Mouse (Mus musculus): Measurements from ENCODE around the gene Ankrd34c. TPM values are rescaled to one million over a fixed set of nuclear protein-coding genes. Genes with fewer than 3 reads are reported as not detected.
A peak's percentile ranks its signal among the peaks of the same experiment; 100 is the strongest.

Ankrd34c gene
- polyA plus RNA-seq, 1 experiment from 2014 or later = not detected

DNA sequence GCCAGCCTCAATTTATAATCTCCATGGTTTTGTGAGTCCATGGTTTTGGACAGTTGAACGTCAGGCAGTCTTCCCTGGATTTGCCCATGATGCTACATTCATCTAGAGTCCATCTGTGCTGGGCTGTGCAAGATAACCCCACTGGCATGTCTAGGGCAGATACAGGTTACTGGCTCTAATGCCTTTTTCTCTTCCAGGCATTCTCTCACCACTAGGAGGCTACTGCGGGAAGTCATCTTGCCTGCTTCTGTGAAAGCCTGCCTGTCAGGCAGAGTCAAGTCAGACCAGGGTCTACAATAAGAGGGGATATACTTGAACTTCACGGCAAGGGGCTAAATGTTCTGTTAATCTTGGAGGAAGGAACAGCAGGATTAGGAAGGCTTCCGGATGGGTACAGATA lies 31.4 kb downstream of the Ankrd34c start:
- Histone ChIP-seq H3K4me2 (no peak overlapping the region), H3K4me3 (replicated peaks) (no peak overlapping the region), H3K9ac (no peak overlapping the region), H3K4me1 (replicated peaks) (peaks cover 12% of the 10 kb centered on the region), H3K9me3 (replicated peaks) (no peaks in the 10 kb centered on the region), H3K27me3 (no peaks in the 10 kb centered on the region), H3K36me3 (no peaks in the 10 kb centered on the region), H3K27ac (no peak overlapping the region)
- 19% methylated on average over 4 of the region's 4 CpGs for WGBS (ENCODE audit: insufficient replicate concordance)
- ATAC-seq (ENCODE audit: low read depth) = no peak
- no peak for DNase-seq

DNA sequence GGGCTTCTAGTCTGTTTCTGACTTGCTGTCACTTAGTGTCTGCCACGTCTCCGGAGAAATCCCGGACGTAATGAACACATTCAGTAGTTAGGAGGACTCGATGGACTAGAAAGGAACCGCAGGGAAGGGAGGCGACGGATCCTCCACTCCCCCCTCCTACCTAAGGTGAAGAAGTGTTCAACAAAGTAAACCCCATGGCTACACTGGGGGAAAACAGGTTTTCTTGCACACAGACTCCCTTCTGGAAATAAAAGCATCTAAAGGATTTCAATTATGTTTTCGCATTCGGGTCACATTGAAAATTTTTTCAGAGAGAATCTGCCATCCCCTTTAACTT lies 33.1 kb downstream of the Ankrd34c start:
- Histone ChIP-seq H3K4me1 (replicated peaks) (peaks cover 15% of the 10 kb centered on the region), H3K4me3 (replicated peaks) (peak overlapping the region; percentile 68), H3K27ac (no peak overlapping the region), H3K27me3 (no peaks in the 10 kb centered on the region), H3K9me3 (replicated peaks) (no peaks in the 10 kb centered on the region), H3K4me2 (peak overlapping the region; percentile 91), H3K9ac (peak overlapping the region; percentile 82), H3K36me3 (peaks cover 6% of the 10 kb centered on the region)
- DNase-seq (no peak), ATAC-seq (ENCODE audit: low read depth) (peak; percentile 39)
- 6% methylated on average over 10 of the region's 10 CpGs for WGBS (ENCODE audit: insufficient replicate concordance)

DNA sequence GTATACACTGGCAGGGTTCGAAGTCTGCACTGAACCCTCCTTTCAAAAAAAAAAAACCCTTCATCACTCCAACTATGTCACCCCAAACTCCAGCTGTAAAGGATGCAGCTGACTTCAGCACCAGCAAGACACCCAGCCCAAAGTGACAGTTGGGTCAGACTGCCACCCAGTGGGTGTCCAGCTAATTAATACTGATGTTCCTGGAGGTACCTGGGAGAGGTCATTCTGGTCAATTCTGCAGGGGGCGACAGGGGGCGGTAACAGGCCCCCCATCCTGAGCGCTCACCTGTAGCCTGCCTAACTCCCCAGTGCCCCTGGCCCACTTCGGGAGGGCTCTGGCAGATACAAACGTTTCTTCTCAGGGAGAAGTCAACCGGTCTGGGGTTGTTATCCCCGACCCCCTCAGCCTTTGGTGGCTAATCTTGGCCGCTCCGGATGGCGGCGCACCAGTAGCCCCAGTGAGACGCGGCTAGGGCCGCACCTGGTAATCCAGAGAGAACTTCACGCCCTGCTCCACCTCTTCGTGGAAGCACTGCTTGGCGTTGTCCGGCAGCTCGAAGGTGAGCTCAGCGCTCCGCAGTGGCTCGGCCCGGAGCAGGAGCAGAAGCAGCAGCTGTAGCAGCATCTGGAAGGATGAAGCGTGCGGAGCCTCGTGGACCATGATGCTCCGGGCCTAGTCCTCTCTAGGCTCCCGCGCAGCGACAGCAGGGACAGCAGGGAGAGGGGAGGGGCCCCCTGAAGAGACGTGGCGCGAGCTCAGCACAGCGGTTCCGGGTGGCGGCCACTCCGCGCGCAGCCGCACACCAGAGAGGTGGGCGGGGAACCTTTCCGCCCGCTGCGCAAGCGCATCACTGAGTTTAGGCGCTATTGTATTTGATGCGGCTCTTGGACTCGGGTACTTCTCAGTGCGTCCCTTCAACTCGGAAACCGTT lies 33.7 kb downstream of the Ankrd34c start, which contains the start of gene Tmed3:
TSS of gene Tmed3 (minus strand) at position 804 of the 932 bp plus-strand sequence.
- H3K9ac ChIP-seq = peak within 1 kb of the TSS; percentile 82
- H3K36me3 ChIP-seq = peaks cover 11% of the 10 kb centered on the region
- H3K9me3 ChIP-seq (replicated peaks) = no peaks in the 10 kb centered on the region
- no peaks in the 10 kb centered on the region for H3K27me3 ChIP-seq
- peak; percentile 99 for ATAC-seq (ENCODE audit: low read depth)
- H3K27ac ChIP-seq = peak within 1 kb of the TSS; percentile 74
- H3K4me3 ChIP-seq (replicated peaks) = peak within 1 kb of the TSS; percentile 68
- H3K4me1 ChIP-seq (replicated peaks) = peaks cover 15% of the 10 kb centered on the region
- 1% methylated on average over 52 of the region's 52 CpGs for WGBS (ENCODE audit: insufficient replicate concordance)
- peak within 1 kb of the TSS; percentile 91 for H3K4me2 ChIP-seq
- peak; percentile 83 for DNase-seq

DNA sequence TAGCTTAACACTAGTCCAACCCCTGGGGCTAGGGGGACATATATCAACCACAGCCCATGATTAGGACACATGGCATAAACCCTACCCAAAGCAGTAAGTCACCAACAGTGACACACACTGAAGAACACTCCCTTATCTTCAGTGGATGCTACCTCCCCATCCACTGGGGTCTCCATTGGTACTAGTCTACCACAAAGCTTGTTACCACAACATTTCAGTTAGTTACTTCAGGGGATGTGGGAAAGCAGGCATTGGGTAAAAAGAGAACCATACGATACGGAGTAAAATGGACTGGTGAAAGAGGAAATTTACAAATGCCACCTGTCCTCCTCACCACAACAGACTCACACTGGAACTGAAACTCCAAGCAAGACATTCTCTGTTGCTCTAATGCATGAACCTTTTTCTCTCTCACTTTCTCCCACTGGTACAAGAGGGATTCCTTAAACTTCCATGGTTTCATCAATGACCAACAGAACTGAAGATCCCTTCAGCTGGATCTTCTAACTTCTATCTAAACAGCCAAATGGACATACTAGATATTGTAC lies 37.3 kb downstream of the Ankrd34c start:
- 78% methylated on average over 2 of the region's 2 CpGs for WGBS (ENCODE audit: insufficient replicate concordance)
- H3K4me1 ChIP-seq (replicated peaks) = peaks cover 15% of the 10 kb centered on the region
- 0 out of 2 replicates have a peak overlapping the region, but pooled peaks have one; percentile 13 for H3K27ac ChIP-seq
- H3K36me3 ChIP-seq = peaks cover 22% of the 10 kb centered on the region
- no peaks in the 10 kb centered on the region for H3K9me3 ChIP-seq (replicated peaks)
- H3K9ac ChIP-seq = no peak overlapping the region
- no peaks in the 10 kb centered on the region for H3K27me3 ChIP-seq
- H3K4me2 ChIP-seq = no peak overlapping the region
- ATAC-seq (ENCODE audit: low read depth) (no peak), DNase-seq (no peak)
- no peak overlapping the region for H3K4me3 ChIP-seq (replicated peaks)

DNA sequence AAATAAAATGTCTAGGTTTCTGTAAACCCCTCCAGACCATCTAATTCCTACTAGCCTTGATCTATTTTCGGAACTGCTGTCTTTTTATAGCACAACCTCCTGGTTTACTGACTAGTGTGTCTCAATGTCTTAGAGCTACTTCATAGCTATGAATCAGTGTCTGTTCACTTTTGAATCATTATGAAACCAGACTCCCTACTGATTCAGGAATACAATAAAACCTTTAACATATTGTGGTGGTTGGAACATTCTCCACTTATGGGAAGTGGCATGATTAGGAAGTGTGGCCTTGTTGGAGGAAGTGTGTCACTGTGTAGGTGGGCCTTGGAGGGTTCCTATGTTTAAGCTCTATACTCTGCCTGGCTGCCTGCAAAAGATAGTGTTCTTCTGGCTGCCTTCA lies 43.1 kb downstream of the Ankrd34c start:
- Histone ChIP-seq H3K4me2 (no peak overlapping the region), H3K4me1 (replicated peaks) (no peaks in the 10 kb centered on the region), H3K27me3 (no peaks in the 10 kb centered on the region), H3K4me3 (replicated peaks) (no peak overlapping the region), H3K9me3 (replicated peaks) (no peaks in the 10 kb centered on the region), H3K36me3 (peaks cover 16% of the 10 kb centered on the region), H3K9ac (no peak overlapping the region), H3K27ac (no peak overlapping the region)
- DNase-seq (no peak), ATAC-seq (ENCODE audit: low read depth) (no peak)
- WGBS (ENCODE audit: insufficient replicate concordance) = 50% methylated on average over 1 of the region's 1 CpGs

DNA sequence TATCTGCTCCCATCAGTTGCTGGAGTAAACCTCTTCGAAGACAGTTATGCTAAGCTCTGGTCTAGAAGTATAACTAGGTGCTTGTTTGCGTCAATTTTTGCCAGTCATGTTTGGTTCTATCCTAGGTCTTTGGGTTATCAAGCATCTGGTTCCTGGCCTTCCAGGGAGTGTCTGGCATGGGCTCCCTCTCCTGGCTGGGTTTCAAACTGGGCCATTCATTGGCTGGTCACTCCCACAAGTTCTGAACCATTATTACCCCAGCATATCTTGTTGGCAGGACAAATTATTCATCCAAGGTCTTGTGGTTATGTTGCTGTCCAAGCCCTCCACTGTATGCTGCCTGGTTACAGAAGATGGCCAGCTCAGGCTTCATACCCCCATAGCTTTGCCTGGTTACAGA lies 44.6 kb downstream of the Ankrd34c start:
- Histone ChIP-seq H3K4me1 (replicated peaks) (no peaks in the 10 kb centered on the region), H3K9me3 (replicated peaks) (no peaks in the 10 kb centered on the region), H3K27ac (no peak overlapping the region), H3K36me3 (peaks cover 2% of the 10 kb centered on the region; the same call in 1 of the 2 replicates), H3K4me2 (no peak overlapping the region), H3K4me3 (replicated peaks) (no peak overlapping the region), H3K9ac (no peak overlapping the region), H3K27me3 (no peaks in the 10 kb centered on the region)
- DNase-seq (no peak), ATAC-seq (ENCODE audit: low read depth) (no peak)
- 82% methylated on average over 2 of the region's 2 CpGs for WGBS (ENCODE audit: insufficient replicate concordance)

DNA sequence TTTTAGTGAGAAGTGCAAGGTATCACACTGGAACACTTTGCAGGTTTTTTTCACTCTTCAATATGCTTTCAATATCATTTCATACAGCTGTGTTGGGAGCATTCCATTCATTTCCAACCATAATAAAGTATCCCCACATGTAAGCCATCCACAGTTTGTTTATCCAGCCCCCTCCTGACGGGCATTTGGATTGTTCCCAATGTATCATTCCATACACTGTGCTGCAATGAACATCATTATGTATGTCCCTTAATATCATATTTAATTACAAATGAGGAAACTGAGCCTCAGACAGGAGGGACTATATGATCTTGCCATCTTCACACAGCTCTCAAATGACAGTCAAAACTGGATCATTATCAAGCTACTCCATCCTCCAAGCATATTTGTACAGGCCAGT lies 49.1 kb downstream of the Ankrd34c start:
- no peak for DNase-seq
- no peaks in the 10 kb centered on the region for H3K27me3 ChIP-seq
- H3K36me3 ChIP-seq = no peaks in the 10 kb centered on the region
- H3K27ac ChIP-seq = no peak overlapping the region
- 49% methylated on average over 1 of the region's 1 CpGs for WGBS (ENCODE audit: insufficient replicate concordance)
- H3K4me1 ChIP-seq (replicated peaks) = no peaks in the 10 kb centered on the region
- no peak overlapping the region for H3K9ac ChIP-seq
- H3K9me3 ChIP-seq (replicated peaks) = no peaks in the 10 kb centered on the region
- no peak for ATAC-seq (ENCODE audit: low read depth)
- no peak overlapping the region for H3K4me2 ChIP-seq
- no peak overlapping the region for H3K4me3 ChIP-seq (replicated peaks)

DNA sequence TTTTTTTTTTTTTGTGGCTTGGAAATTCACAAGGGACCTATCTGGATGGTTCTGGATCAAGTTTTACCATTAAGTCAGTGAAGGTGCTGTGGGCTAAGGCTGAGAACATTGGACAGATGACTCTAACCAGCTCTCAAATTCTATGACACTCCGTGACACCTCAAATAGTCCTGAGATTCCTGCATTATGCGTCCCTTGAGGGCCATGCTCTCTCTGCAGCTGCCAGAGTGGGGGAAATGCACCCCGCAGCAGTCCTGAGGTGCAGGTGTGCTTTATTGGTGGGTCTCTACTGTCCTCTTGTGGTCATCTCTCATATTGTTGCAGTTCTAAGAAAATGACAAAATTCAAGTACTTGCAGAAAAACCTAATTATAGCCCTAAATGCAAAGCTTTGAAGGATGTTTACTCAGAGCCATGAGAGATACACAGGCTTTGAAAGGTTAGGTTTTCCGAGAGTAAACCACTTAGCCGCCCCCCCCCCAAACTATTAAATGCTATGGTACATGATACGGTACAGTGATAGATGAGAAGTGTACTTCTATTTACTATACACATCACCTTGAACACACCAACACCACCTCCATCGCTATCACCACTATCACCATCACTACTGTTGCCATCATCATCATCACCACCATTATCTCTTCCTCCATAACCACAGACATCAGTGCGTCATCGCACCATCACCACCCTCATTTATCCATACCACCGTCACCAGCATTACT lies 50.6 kb downstream of the Ankrd34c start:
- DNase-seq (no peak), ATAC-seq (ENCODE audit: low read depth) (no peak)
- H3K4me1 ChIP-seq (replicated peaks) = no peaks in the 10 kb centered on the region
- 44% methylated on average over 10 of the region's 10 CpGs for WGBS (ENCODE audit: insufficient replicate concordance)
- no peak overlapping the region for H3K27ac ChIP-seq
- H3K4me3 ChIP-seq (replicated peaks) = no peak overlapping the region
- H3K9me3 ChIP-seq (replicated peaks) = no peaks in the 10 kb centered on the region
- H3K27me3 ChIP-seq = no peaks in the 10 kb centered on the region
- no peak overlapping the region for H3K9ac ChIP-seq
- no peak overlapping the region for H3K4me2 ChIP-seq
- H3K36me3 ChIP-seq = no peaks in the 10 kb centered on the region

DNA sequence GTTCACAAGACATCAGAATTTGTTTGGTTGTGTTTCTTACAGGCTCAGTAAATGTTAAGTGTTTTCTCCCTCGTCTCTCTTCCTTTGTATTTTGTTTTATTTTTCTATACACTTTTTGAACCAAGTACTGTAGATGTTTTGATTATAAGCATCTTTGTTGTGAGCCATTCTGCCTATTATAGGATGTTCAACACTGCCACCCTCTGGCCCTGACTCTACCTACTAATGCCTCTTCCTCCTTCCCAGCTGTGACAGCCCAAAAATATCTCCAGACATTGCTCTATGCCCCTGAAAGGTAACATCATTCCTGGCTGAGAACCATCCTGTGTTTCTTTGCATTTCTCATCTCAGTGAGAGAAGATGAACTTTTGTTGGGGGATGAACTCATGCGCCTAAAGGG lies 52.0 kb downstream of the Ankrd34c start:
- WGBS (ENCODE audit: insufficient replicate concordance) = 42% methylated on average over 2 of the region's 2 CpGs
- Histone ChIP-seq H3K36me3 (no peaks in the 10 kb centered on the region), H3K4me1 (replicated peaks) (no peaks in the 10 kb centered on the region), H3K27me3 (no peaks in the 10 kb centered on the region), H3K27ac (no peak overlapping the region), H3K4me3 (replicated peaks) (no peak overlapping the region), H3K4me2 (no peak overlapping the region), H3K9ac (no peak overlapping the region), H3K9me3 (replicated peaks) (no peaks in the 10 kb centered on the region)
- no peak for DNase-seq
- ATAC-seq (ENCODE audit: low read depth) = no peak

DNA sequence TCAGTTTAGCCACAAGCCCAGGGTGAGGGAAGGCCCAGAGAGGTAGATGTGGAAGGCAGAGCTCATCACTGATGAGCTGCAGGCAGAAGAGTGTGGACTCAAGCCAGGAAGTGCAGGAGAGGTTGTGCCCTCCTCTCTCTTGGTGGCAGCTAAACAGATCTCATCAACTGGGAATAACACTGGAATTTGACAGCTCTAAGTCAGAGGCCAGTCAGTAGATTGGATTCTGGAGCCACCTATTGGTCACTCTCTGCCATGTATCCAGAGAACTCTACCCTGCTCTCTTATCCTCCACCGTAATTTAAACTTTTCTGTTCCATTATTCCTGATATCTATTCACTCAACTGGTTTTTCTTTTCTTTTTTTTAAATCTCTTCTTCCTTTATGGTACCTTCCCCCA lies 59.3 kb downstream of the Ankrd34c start:
- Histone ChIP-seq H3K27me3 (no peaks in the 10 kb centered on the region), H3K4me2 (no peak overlapping the region), H3K27ac (no peak overlapping the region), H3K4me3 (replicated peaks) (no peak overlapping the region), H3K9me3 (replicated peaks) (no peaks in the 10 kb centered on the region), H3K36me3 (no peaks in the 10 kb centered on the region), H3K9ac (no peak overlapping the region), H3K4me1 (replicated peaks) (no peaks in the 10 kb centered on the region)
- no peak for ATAC-seq (ENCODE audit: low read depth)
- no peak for DNase-seq
- 46% methylated on average over 1 of the region's 1 CpGs for WGBS (ENCODE audit: insufficient replicate concordance)

All from liver, embryonic 13.5 days (tissue).